Mouse (Mus musculus) heart, adult 2 months (tissue): ENCODE measurements around the gene Med8.

ENCODE experiments used
- CTCF ChIP-seq: fragments of 200-600 bp; IDR thresholded peaks from 2 replicates; pipeline ENCODE4 v1.8.1; 2022; ENCODE audit warnings: antibody characterized with exemption, mild to moderate bottlenecking, moderate library complexity
- POLR2A ChIP-seq: fragments of 200-500 bp; IDR thresholded peaks from 2 replicates; pipeline ENCODE4 v1.6.1; 2011; ENCODE audit warnings: mild to moderate bottlenecking, low read depth, low read length, control low read depth; ENCODE audit not compliant: insufficient read depth

DNA sequence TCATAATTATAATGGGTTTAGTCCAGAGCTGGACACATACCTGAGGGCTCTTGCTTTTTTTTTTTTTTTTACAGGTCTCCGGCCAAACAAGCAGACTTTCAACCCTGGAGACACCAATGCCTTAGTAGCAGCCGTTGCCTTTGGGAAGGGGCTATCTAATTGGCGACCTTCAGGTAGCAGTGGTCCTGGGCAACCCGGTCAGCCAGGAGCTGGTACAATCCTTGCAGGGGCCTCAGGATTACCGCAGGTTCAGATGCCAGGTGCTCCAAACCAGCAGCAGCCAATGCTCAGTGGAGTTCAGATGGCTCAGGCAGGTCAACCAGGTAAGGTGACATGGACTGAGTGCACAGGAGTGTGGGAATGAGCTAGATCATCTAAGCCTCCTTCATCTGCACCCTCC lies 4.4 kb downstream of the Med8 start:
- TF ChIP-seq POLR2A (no peak), CTCF (no peak)
